Mouse (Mus musculus) adrenal gland (tissue): ENCODE measurements at regions not wholly inside any gene's neighbourhood (a gene's known extent, or its start where the extent isn't known, plus 50 kb on each side); places are given as distances from the start of the nearest gene placed in this dataset.

Experiments used
- intact Hi-C: fragments of 180-260 bp; cut with DNase I; formaldehyde crosslinking; loops from one replicate; pipeline ENCODE4 v1.15.1; 2025

- intact Hi-C loops, result loop anchor here (2.0 to 5.0 kb wide), 2 partner anchors 76 to 246 kb away; partner anchors contain the start of gene Ier5l
Measured at GRCm38 (mm10) chr2:30718329-30718675, 85.2 kb downstream of the 1700001O22Rik start.

GRCm38 (mm10) chr2:30717566-30718328 is 85.7 kb downstream of the 1700001O22Rik start:
- intact Hi-C loops, result loop anchor here (2.0 to 5.0 kb wide), 2 partner anchors 77 to 245 kb away; partner anchors contain the start of gene Ier5l

GRCm38 (mm10) chr2:30716580-30717565 is 86.6 kb downstream of the 1700001O22Rik start:
- intact Hi-C loops, result loop anchor here (5.0 kb wide), 1 partner anchor 245 kb away; the partner anchor contains the start of gene Ier5l

- intact Hi-C loops, result loop anchor here (5.0 kb wide), 1 partner anchor 244 kb away; the partner anchor contains the start of gene Ier5l
Measured at GRCm38 (mm10) chr2:30715720-30716310, 87.6 kb downstream of the 1700001O22Rik start.

GRCm38 (mm10) chr2:30713535-30713934 is 89.9 kb downstream of the 1700001O22Rik start:
- intact Hi-C loops, result no loop called here

GRCm38 (mm10) chr2:30712841-30713401 is 90.5 kb downstream of the 1700001O22Rik start:
- intact Hi-C loops, result no loop called here

- intact Hi-C loops, result no loop called here
Measured at GRCm38 (mm10) chr2:30711853-30712498, 91.5 kb downstream of the 1700001O22Rik start.

GRCm38 (mm10) chr2:30711476-30711852 is 92.0 kb downstream of the 1700001O22Rik start:
- intact Hi-C loops, result no loop called here

GRCm38 (mm10) chr2:30710895-30711294 is 92.6 kb downstream of the 1700001O22Rik start:
- intact Hi-C loops, result no loop called here

GRCm38 (mm10) chr2:30709386-30709884 is 94.0 kb downstream of the 1700001O22Rik start:
- intact Hi-C loops, result no loop called here

GRCm38 (mm10) chr2:30708762-30709385 is 94.6 kb downstream of the 1700001O22Rik start:
- intact Hi-C loops, result no loop called here

- intact Hi-C loops, result no loop called here
Measured at GRCm38 (mm10) chr2:30708001-30708683, 95.3 kb downstream of the 1700001O22Rik start.

GRCm38 (mm10) chr2:30707099-30708000 is 96.1 kb downstream of the 1700001O22Rik start:
- intact Hi-C loops, result no loop called here

GRCm38 (mm10) chr2:30706036-30706435 is 97.4 kb downstream of the 1700001O22Rik start:
- intact Hi-C loops, result no loop called here

- intact Hi-C loops, result no loop called here
Measured at GRCm38 (mm10) chr2:30703308-30703707, 100.2 kb downstream of the 1700001O22Rik start.

GRCm38 (mm10) chr2:30702711-30703110 is 100.8 kb downstream of the 1700001O22Rik start:
- intact Hi-C loops, result no loop called here

- intact Hi-C loops, result no loop called here
Measured at GRCm38 (mm10) chr2:30700890-30701289, 102.6 kb downstream of the 1700001O22Rik start.

GRCm38 (mm10) chr2:30700471-30700870 is 103.0 kb downstream of the 1700001O22Rik start:
- intact Hi-C loops, result no loop called here
